Mouse (Mus musculus) hindbrain, postnatal 0 days (tissue): ENCODE results near the gene Cacul1. TPM values are rescaled to one million over a fixed set of nuclear protein-coding genes. Genes with fewer than 3 reads are reported as not detected.
"Not testable (repeated sequence)": the region's sequence is repeated elsewhere in the genome, so short reads cannot be mapped to it uniquely, and the experiment has no call there.

Experiments used
- ATAC-seq: fragments of 200-750 bp; cut with Nextera tagmentation; 2 replicates; pipeline ENCODE4 v1.8.0; 2017; ENCODE audit warnings: mild to moderate bottlenecking, moderate TSS enrichment, moderate library complexity
- DNase-seq: peaks from one replicate; pipeline ENCODE4 v3.0.0-alpha.2; 2015; ENCODE audit warnings: low spot score
- H3K27ac ChIP-seq: fragments of 300-500 bp; sonication (generic); 2 replicates; pipeline ENCODE4 v1.5.1; 2014; ENCODE audit warnings: mild to moderate bottlenecking
- H3K27me3 ChIP-seq: fragments of 300-500 bp; sonication (generic); 2 replicates; pipeline ENCODE4 v1.6.1; 2014; ENCODE audit warnings: low read length, mixed read lengths; ENCODE audit not compliant: insufficient read depth
- H3K36me3 ChIP-seq: fragments of 300-500 bp; sonication (generic); 2 replicates; pipeline ENCODE4 v1.6.1; 2014; ENCODE audit warnings: low read length, mixed read lengths; ENCODE audit not compliant: insufficient read depth
- H3K4me1 ChIP-seq: fragments of 300-500 bp; sonication (generic); 2 replicates; pipeline ENCODE4 v1.6.1; 2014; ENCODE audit warnings: antibody characterized with exemption, low read length, mixed read lengths; ENCODE audit not compliant: insufficient read depth
- H3K4me2 ChIP-seq: fragments of 300-500 bp; sonication (generic); 2 replicates; pipeline ENCODE4 v1.6.1; 2014; ENCODE audit warnings: low read depth, mild to moderate bottlenecking, low read length, moderate library complexity, mixed read lengths
- H3K4me3 ChIP-seq: fragments of 300-500 bp; sonication (generic); 2 replicates; pipeline ENCODE4 v1.5.1; 2014; ENCODE audit warnings: low read length
- H3K9ac ChIP-seq: fragments of 300-500 bp; sonication (generic); replicated peaks from 2 replicates; pipeline ENCODE4 v1.6.1; 2014; ENCODE audit warnings: mild to moderate bottlenecking, low read length, moderate library complexity, mixed read lengths
- H3K9me3 ChIP-seq: fragments of 300-500 bp; sonication (generic); 2 replicates; pipeline ENCODE4 v1.6.1; 2016; ENCODE audit warnings: low read length, mixed read lengths
- CTCF ChIP-seq: IDR thresholded peaks from 2 replicates; pipeline ENCODE4 v1.5.1; 2016; ENCODE audit warnings: antibody characterized with exemption, control low read depth, low read depth
- WGBS: fragments of 180-500 bp; shearing (Covaris S2); extraction: QIAGEN DNeasy Blood & Tissue Kit; methylation state at CpG from one replicate; pipeline ENCODE4 v1.1.7; 2014; 5-methylcytosine and 5-hydroxymethylcytosine counted together
- polyA plus RNA-seq: library from polyadenylated mRNA; unstranded; fragments of >200 nt; fragmentation: Nextera tagmentation; extraction: Ambion mirVana; gene quantifications from 2 replicates; pipeline ENCODE4 v1.2.1, GENCODE M21; 2015
- total RNA-seq: library from RNA; depleted of rRNA; stranded (reverse); fragments of >200 nt; gene quantifications from 2 replicates; pipeline ENCODE4 v1.2.3, GENCODE M21; 2014

Gene Cacul1
- total and polyA plus RNA-seq, 2 experiments from 2014 or later = 14.8 to 46.0 TPM

DNA sequence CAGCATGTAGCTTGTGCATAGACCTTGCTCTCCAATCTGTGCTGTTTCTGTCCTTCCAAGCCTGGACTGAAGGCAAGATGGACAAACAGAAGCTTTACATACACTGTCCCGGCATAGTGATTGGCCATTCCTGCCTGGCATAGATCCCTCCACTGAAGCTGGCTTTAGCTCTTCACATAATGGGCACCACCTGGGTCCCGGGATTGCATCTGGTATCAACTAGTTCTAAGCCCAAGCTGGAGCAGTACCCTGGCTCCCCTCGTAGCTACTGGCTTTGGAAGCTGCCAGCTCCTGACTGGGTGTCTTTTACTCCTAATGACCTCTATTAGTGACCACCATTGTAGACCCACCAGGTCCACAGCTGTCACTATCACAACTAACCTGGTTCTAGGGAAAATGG, 22.8 kb upstream of the Cacul1 start:
- no peak for ATAC-seq
- no peak for TF ChIP-seq CTCF
- DNase-seq = peak; percentile 27
- Histone ChIP-seq H3K36me3 (no peaks in the 10 kb centered on the region), H3K27ac (no peak overlapping the region), H3K4me1 (no peaks in the 10 kb centered on the region), H3K4me3 (no peak overlapping the region), H3K9ac (no peak overlapping the region), H3K27me3 (no peaks in the 10 kb centered on the region), H3K9me3 (no peaks in the 10 kb centered on the region), H3K4me2 (no peak overlapping the region)
- WGBS = 66% methylated on average over 3 of the region's 3 CpGs

DNA sequence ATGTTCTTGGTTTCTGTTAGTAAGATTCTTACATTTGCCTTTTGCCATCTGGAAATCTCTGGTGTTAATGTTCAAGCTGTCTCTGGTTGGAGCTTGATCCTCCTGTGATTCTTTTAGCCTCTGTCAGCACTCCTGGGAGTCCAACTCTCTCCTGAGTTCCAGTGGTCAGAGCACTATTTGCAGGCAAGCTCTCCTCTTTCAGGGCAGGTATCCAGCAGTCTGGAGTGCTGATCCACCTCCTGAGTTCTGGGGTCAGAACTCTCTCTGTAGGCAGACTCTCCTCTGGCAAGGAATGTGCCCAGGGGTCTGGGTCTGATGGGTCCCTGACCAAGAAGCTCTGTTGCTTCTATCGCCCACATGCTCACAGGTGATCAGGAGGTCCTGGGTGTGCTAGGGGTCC, 21.2 kb upstream of the Cacul1 start:
- not testable (repeated sequence) for H3K27ac ChIP-seq, H3K9ac ChIP-seq, H3K36me3 ChIP-seq, H3K4me2 ChIP-seq, H3K4me3 ChIP-seq, H3K27me3 ChIP-seq, ATAC-seq, H3K4me1 ChIP-seq, DNase-seq, H3K9me3 ChIP-seq
- WGBS = 96% methylated on average over 1 of the region's 1 CpGs

- Histone ChIP-seq H3K4me2 (no peak overlapping the region), H3K9ac (no peak overlapping the region), H3K4me1 (no peaks in the 10 kb centered on the region), H3K36me3 (no peaks in the 10 kb centered on the region), H3K4me3 (no peak overlapping the region), H3K9me3 (no peaks in the 10 kb centered on the region), H3K27me3 (no peaks in the 10 kb centered on the region), H3K27ac (no peak overlapping the region)
- TF ChIP-seq CTCF = no peak
- DNase-seq = no peak
- WGBS = 89% methylated on average over 8 of the region's 8 CpGs
- no peak for ATAC-seq
Measured at GRCm38 (mm10) chr19:60598025-60598697, 17.3 kb upstream of the Cacul1 start.

DNA sequence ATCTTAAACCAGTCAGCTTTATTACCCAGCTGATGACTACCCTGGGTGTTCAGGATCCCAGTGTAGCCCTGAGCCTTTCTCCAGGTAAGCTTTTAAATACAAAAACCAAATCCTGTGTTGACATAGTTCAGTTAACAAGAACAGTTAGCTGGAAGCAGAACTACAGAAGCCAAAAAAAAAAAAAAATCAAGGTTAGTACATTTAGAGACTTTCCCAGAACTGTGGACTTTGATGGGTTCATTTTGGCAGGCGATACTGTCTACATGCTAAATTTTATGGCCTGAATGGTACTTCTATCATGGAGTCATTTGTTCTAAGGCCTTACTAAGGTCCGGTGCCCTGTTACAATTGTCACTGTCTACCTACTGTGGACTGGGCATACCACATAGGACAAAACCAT, 8.8 kb upstream of the Cacul1 start:
- H3K27me3 ChIP-seq = no peaks in the 10 kb centered on the region
- no peak for TF ChIP-seq CTCF
- DNase-seq = no peak
- no peaks in the 10 kb centered on the region for H3K4me1 ChIP-seq
- WGBS = 91% methylated on average over 2 of the region's 2 CpGs
- H3K27ac ChIP-seq = no peak overlapping the region
- H3K4me2 ChIP-seq = no peak overlapping the region
- no peak for ATAC-seq
- H3K4me3 ChIP-seq = no peak overlapping the region
- no peaks in the 10 kb centered on the region for H3K9me3 ChIP-seq
- H3K36me3 ChIP-seq = no peaks in the 10 kb centered on the region
- no peak overlapping the region for H3K9ac ChIP-seq

DNA sequence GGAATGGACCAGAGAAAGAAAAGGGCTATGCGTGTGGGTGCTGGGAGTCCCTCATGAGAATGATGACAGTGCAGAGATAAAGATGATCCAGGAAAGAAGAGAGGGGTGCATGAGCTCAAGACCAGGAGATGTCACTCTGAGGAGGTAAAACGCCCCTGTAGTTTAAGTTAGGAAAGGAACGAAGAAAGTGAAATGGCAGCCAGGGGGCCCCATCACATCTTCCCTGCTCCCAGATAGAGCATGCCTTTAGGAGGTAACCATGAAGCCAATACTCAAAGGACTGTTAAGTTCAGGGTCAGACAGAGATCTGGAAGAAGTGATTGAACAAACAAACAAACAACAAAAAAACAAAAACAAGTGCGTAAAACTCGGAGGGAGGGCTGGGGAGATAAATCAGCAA, 5.8 kb upstream of the Cacul1 start:
- WGBS = 65% methylated on average over 5 of the region's 5 CpGs
- Histone ChIP-seq H3K4me3 (no peak overlapping the region), H3K27me3 (no peaks in the 10 kb centered on the region), H3K4me2 (no peak overlapping the region), H3K9me3 (no peaks in the 10 kb centered on the region), H3K4me1 (no peaks in the 10 kb centered on the region), H3K9ac (no peak overlapping the region), H3K36me3 (no peaks in the 10 kb centered on the region), H3K27ac (no peak overlapping the region)
- no peak for ATAC-seq
- no peak for DNase-seq
- peak; percentile 41 for TF ChIP-seq CTCF

- ATAC-seq = no peak
- Histone ChIP-seq H3K36me3 (no peaks in the 10 kb centered on the region), H3K4me2 (no peak overlapping the region), H3K4me1 (0 out of 2 replicates have a peak, but pooled peaks cover 4% of the 10 kb centered on the region), H3K27ac (no peak overlapping the region), H3K9me3 (no peaks in the 10 kb centered on the region), H3K9ac (no peak overlapping the region), H3K4me3 (no peak overlapping the region), H3K27me3 (no peaks in the 10 kb centered on the region)
- no peak for TF ChIP-seq CTCF
- 97% methylated on average over 2 of the region's 2 CpGs for WGBS
- no peak for DNase-seq
Measured at GRCm38 (mm10) chr19:60583201-60583600, 2.4 kb upstream of the Cacul1 start.
